Mouse (Mus musculus): ENCODE results near the gene Exoc4. TPM values are rescaled to one million over a fixed set of nuclear protein-coding genes. Genes with fewer than 3 reads are reported as not detected.

The Exoc4 gene
- total RNA-seq, 2 experiments from 2014 or later: 46.9 to 77.1 TPM

GRCm38 (mm10) chr6:33298768-33299167 is 49.9 kb downstream of the Exoc4 start:
- ATAC-seq (replicated peaks; ENCODE audit: low FRiP score, poor library complexity, severe bottlenecking): no peak

GRCm38 (mm10) chr6:33305996-33306395 is 57.1 kb downstream of the Exoc4 start:
- no peak for ATAC-seq (replicated peaks; ENCODE audit: low FRiP score, poor library complexity, severe bottlenecking)

GRCm38 (mm10) chr6:33308646-33309045 is 59.8 kb downstream of the Exoc4 start:
- ATAC-seq (replicated peaks; ENCODE audit: low FRiP score, poor library complexity, severe bottlenecking): no peak

- no peak for ATAC-seq (replicated peaks; ENCODE audit: low FRiP score, poor library complexity, severe bottlenecking)
Measured at GRCm38 (mm10) chr6:33310486-33310885, 61.6 kb downstream of the Exoc4 start.

GRCm38 (mm10) chr6:33322849-33323248 is 74.0 kb downstream of the Exoc4 start:
- ATAC-seq (replicated peaks; ENCODE audit: low FRiP score, poor library complexity, severe bottlenecking): 0 out of 2 replicates have a peak, but pooled peaks have one; percentile 25

- no peak for ATAC-seq (replicated peaks; ENCODE audit: low FRiP score, poor library complexity, severe bottlenecking)
Measured at GRCm38 (mm10) chr6:33323386-33323785, 74.5 kb downstream of the Exoc4 start.

- ATAC-seq (replicated peaks; ENCODE audit: low FRiP score, poor library complexity, severe bottlenecking): no peak
Measured at GRCm38 (mm10) chr6:33328326-33328725, 79.4 kb downstream of the Exoc4 start.

GRCm38 (mm10) chr6:33347088-33347775 is 98.3 kb downstream of the Exoc4 start:
- no peak for ATAC-seq (replicated peaks; ENCODE audit: low FRiP score, poor library complexity, severe bottlenecking)

- no peak for ATAC-seq (replicated peaks; ENCODE audit: low FRiP score, poor library complexity, severe bottlenecking)
Measured at GRCm38 (mm10) chr6:33361613-33362012, 112.7 kb downstream of the Exoc4 start.

- no peak for ATAC-seq (replicated peaks; ENCODE audit: low FRiP score, poor library complexity, severe bottlenecking)
Measured at GRCm38 (mm10) chr6:33380517-33380916, 131.6 kb downstream of the Exoc4 start.

- ATAC-seq (replicated peaks; ENCODE audit: low FRiP score, poor library complexity, severe bottlenecking): no peak
Measured at GRCm38 (mm10) chr6:33382176-33382575, 133.3 kb downstream of the Exoc4 start.

GRCm38 (mm10) chr6:33392020-33392419 is 143.1 kb downstream of the Exoc4 start:
- ATAC-seq (replicated peaks; ENCODE audit: low FRiP score, poor library complexity, severe bottlenecking): no peak

GRCm38 (mm10) chr6:33399491-33399890 is 150.6 kb downstream of the Exoc4 start:
- no peak for ATAC-seq (replicated peaks; ENCODE audit: low FRiP score, poor library complexity, severe bottlenecking)

- ATAC-seq (replicated peaks; ENCODE audit: low FRiP score, poor library complexity, severe bottlenecking): no peak
Measured at GRCm38 (mm10) chr6:33401161-33401560, 152.3 kb downstream of the Exoc4 start.

- no peak for ATAC-seq (replicated peaks; ENCODE audit: low FRiP score, poor library complexity, severe bottlenecking)
Measured at GRCm38 (mm10) chr6:33405562-33406275, 156.8 kb downstream of the Exoc4 start.

- ATAC-seq (replicated peaks; ENCODE audit: low FRiP score, poor library complexity, severe bottlenecking): no peak
Measured at GRCm38 (mm10) chr6:33409586-33409985, 160.7 kb downstream of the Exoc4 start.

GRCm38 (mm10) chr6:33425007-33425406 is 176.1 kb downstream of the Exoc4 start:
- ATAC-seq (replicated peaks; ENCODE audit: low FRiP score, poor library complexity, severe bottlenecking): no peak

GRCm38 (mm10) chr6:33431207-33431787 is 182.4 kb downstream of the Exoc4 start:
- ATAC-seq (replicated peaks; ENCODE audit: low FRiP score, poor library complexity, severe bottlenecking): no peak

GRCm38 (mm10) chr6:33440508-33440907 is 191.6 kb downstream of the Exoc4 start:
- no peak for ATAC-seq (replicated peaks; ENCODE audit: low FRiP score, poor library complexity, severe bottlenecking)

GRCm38 (mm10) chr6:33453810-33454209 is 204.9 kb downstream of the Exoc4 start:
- no peak for ATAC-seq (replicated peaks; ENCODE audit: low FRiP score, poor library complexity, severe bottlenecking)

- no peak for ATAC-seq (replicated peaks; ENCODE audit: low FRiP score, poor library complexity, severe bottlenecking)
Measured at GRCm38 (mm10) chr6:33454354-33454753, 205.5 kb downstream of the Exoc4 start.

Data from erythroid progenitor cell, adult 5-6 weeks (primary cell).